Mouse (Mus musculus): Measurements from ENCODE around the gene Kansl1. TPM values are rescaled to one million over a fixed set of nuclear protein-coding genes. Genes with fewer than 3 reads are reported as not detected.
A peak's percentile ranks its signal among the peaks of the same experiment; 100 is the strongest.

Gene Kansl1
- total RNA-seq, 2 experiments from 2014 or later, result 19.8 to 20.2 TPM

DNA sequence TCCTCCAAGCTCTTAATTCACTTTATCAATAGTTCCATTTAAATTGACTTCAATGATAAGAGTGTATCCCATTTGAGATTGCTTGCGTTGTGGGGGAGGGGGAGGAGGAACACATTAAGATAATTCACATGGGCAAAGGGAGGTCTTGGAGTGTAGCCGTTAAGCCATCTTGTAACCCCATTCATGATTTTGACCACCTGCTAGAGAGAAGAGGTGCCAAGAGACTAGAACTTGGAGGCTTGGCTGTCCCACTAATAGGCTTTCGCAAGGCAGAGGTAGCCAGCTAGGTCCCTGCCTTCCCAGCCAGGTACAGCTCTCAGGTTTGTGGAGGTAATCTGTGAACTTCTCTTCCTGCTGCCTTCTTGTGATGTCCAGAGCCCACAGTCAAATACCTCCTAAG lies 137.5 kb downstream of the Kansl1 start:
- Histone ChIP-seq H3K27ac (peak overlapping the region; percentile 20; the same call in 1 of the 2 replicates), H3K4me3 (no peak overlapping the region)
- TF ChIP-seq CTCF (IDR thresholded peaks at IDR 0.05), result no peak
- DNase-seq, result no peak
- intact Hi-C loops (cut with DNase I), result no loop called here

DNA sequence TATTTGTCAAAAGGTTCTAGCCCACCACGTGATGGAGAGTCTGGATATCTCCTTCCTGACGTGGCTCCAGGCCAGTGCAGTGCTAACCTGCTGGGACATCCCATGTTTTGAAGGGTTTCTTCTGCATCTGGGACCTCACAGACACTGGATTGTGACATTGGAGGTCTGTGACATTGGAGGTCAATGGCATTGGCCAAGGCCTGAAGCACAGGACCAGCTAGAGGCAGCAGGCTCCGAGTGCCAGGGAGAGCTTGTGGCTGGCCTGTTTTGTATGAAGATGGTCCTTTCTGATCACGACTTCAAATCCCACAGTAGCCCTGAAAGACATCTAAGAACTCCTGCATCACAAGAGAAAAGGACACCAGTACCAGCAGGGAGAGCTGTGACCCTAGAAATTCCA lies 138.5 kb downstream of the Kansl1 start:
- TF ChIP-seq CTCF (IDR thresholded peaks at IDR 0.05), result no peak
- intact Hi-C loops (cut with DNase I), result no loop called here
- DNase-seq, result no peak
- H3K4me3 ChIP-seq, result no peak overlapping the region
- no peak overlapping the region for H3K27ac ChIP-seq

DNA sequence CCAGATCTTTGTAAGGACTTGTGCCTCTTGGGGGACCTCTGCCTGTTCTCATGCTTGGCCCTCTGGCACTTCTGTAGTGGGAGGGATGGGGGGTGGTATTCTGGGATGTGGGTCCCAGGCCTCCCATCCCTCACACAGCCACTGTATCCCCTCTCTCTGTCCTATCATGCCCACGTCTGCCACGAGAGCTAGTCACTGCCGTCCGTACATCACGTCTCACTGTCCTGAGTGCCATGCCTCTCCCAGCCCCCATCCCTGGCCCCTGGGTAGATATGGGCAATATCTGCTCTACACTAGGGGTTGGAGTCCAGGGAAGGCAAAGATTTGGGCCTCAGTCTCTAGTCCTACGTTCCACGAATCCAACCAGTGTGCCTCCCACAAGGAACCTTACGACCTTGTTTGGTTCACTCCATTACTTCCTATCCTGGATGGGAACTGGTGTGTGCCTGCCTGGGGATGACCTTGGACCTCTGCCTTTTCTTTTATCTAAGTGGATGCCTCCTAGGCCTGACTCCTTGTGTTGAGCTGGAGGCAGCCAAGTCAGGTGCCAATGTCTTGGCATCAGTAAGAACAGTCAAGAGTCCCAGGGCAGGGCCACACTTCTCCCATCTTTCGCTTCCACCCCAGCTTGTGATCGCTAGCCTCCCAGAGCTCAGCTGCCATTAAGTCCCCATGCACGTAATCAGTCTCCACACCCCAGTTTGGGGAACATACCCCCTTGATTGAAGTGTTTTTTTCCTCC lies 139.3 kb downstream of the Kansl1 start:
- no peak for DNase-seq
- no peak overlapping the region for H3K4me3 ChIP-seq
- H3K27ac ChIP-seq, result no peak overlapping the region
- intact Hi-C loops (cut with DNase I), result no loop called here
- TF ChIP-seq CTCF (IDR thresholded peaks at IDR 0.05), result no peak

DNA sequence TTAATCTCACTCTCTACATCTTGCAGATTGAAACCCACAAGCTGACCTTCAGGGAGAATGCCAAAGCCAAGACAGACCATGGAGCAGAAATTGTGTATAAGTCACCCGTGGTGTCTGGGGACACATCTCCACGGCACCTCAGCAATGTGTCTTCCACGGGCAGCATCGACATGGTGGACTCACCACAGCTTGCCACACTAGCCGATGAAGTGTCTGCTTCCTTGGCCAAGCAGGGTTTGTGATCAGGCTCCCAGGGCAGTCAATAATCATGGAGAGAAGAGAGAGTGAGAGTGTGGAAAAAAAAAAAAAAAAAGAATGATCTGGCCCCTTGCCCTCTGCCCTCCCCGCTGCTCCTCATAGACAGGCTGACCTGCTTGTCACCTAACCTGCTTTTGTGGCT lies 140.7 kb downstream of the Kansl1 start:
- no peak for DNase-seq
- TF ChIP-seq CTCF (IDR thresholded peaks at IDR 0.05), result no peak
- intact Hi-C loops (cut with DNase I), result no loop called here
- Histone ChIP-seq H3K27ac (no peak overlapping the region), H3K4me3 (no peak overlapping the region)

DNA sequence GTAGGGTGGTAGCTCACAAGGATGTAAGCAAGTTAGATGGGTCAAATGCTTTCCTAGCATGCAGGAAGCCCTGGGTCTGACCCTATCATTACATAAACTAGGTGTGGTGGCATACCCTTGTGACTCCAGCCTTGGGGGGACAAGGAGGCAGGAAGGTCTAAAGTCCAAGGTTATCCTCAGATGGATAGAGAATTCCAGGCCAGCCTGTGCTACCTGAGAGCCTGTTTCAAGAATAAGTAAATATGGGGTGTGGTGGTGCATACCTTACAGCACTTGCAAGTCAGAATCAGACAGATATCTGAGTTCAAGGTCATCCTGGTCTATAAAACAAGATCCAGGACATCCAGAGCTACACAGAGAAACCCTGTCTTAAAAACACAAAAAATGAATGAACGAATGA lies 141.2 kb downstream of the Kansl1 start:
- intact Hi-C loops (cut with DNase I), result no loop called here
- H3K4me3 ChIP-seq, result no peak overlapping the region
- no peak overlapping the region for H3K27ac ChIP-seq
- DNase-seq, result no peak
- TF ChIP-seq CTCF (IDR thresholded peaks at IDR 0.05), result no peak

DNA sequence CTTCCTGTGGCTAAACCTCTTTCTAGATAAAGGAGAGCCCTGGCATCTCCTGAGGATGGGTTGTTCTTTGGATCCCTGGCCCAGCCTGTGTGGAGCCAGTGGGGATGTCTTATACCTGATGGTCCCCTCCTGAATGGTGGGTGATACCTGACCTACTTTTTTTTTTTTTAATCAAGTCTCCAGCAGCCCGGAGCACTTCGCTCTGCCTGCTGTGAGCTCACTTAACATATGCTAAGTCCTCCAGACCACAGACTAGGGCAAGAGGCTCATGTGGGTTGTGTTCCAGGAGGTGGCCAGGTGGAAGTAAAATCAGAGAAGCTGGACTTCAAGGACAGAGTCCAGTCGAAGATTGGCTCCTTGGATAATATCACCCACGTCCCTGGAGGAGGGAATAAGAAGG lies 146.5 kb downstream of the Kansl1 start:
- TF ChIP-seq CTCF (IDR thresholded peaks at IDR 0.05), result no peak
- intact Hi-C loops (cut with DNase I), result no loop called here

DNA sequence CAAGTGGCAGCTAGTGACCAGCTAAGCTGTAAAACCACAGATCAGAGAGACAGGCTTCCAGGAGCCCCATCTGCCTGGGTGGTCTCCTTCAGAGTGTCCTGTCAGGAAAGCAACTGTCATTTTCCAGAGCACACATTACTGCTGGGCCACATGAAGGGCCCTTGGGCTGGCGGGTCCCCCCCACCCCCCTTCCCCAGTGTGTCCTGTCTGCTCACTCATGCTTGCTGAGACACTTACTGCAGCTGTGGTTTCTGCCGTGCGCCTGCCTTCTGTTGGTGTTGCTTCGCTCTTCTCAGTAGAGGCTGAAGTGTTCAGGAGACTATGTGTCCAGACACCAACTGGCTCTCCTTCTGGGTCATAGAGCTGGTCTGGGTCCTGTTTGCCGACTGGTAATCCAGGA lies 148.2 kb downstream of the Kansl1 start:
- no peak for DNase-seq
- intact Hi-C loops (cut with DNase I), result no loop called here
- no peak for TF ChIP-seq CTCF (IDR thresholded peaks at IDR 0.05)
- H3K4me3 ChIP-seq, result no peak overlapping the region
- no peak overlapping the region for H3K27ac ChIP-seq

More for the DNA sequence above, 146.5 kb downstream of the Kansl1 start:
- no peak for DNase-seq
- H3K4me3 ChIP-seq, result no peak overlapping the region
- H3K27ac ChIP-seq, result no peak overlapping the region

DNA sequence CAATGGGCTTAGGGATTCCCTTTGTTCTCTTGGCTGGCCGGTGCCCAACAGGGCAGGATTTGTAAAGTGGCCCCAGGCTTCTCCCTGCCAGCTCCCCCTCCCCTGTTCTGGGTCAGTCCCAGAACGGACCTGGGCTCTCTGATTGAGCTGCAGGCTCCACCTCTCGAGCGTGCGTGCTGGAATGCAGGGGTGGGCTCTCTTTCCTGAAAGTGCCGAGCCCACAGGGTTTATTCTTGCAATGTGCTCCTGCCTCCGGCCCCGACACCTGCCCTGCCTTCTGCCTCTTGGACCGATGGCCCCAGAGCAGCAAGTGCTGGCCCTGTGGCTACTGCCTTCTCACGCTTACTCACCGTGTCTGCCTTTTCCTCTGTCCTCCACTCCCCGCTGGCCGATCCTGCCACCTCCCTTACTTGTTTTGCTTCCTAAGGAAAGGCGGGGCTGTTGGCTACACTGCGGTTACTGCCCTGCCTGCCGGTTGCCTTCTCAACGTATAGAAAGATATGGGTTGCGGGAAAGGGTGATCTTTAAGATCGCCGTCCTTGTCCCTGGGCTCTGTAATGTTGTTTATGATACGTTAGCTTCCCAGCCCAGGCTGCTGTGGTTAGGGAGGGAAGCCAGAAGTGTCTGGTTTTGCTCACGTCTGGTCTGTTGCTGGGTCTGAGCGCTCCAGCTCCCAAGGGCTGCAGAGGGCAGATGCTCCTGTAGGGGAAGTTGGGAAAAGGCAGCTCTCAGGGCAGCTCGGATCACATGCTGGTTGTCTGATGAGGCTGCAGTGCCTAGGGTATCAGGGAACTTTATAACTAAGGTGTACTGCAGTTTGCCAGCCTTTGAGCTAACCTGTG lies 149.5 kb downstream of the Kansl1 start:
- DNase-seq, result peak; percentile 46
- peak overlapping the region; percentile 66 for H3K4me3 ChIP-seq
- 0 out of 2 replicates have a peak, but pooled peaks have one; percentile 1 for TF ChIP-seq CTCF (IDR thresholded peaks at IDR 0.05)
- peak overlapping the region; percentile 76 for H3K27ac ChIP-seq
- intact Hi-C loops (cut with DNase I), result no loop called here

DNA sequence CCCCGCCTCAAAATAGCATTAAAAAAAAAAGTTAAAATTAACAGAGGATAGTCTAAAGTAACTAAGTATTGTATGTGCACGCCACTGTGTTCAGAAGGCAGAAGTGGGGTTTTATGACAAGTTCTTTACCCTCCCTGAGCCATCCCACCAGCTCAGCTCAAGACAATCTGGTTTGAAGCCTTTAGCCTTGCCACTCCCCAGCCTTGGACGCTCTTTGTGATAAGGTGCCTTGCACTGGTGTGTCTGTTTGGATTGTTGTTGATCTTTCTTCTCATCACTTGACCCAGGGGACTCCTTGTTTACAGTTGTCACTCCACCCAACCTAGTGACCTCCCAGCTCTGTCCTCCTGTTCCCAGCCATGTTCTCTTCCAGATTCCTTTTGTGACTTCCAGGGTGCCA lies 151.0 kb downstream of the Kansl1 start:
- Histone ChIP-seq H3K27ac (0 out of 2 replicates have a peak overlapping the region, but pooled peaks have one; percentile 63), H3K4me3 (no peak overlapping the region)
- no peak for TF ChIP-seq CTCF (IDR thresholded peaks at IDR 0.05)
- intact Hi-C loops (cut with DNase I), result no loop called here
- no peak for DNase-seq

DNA sequence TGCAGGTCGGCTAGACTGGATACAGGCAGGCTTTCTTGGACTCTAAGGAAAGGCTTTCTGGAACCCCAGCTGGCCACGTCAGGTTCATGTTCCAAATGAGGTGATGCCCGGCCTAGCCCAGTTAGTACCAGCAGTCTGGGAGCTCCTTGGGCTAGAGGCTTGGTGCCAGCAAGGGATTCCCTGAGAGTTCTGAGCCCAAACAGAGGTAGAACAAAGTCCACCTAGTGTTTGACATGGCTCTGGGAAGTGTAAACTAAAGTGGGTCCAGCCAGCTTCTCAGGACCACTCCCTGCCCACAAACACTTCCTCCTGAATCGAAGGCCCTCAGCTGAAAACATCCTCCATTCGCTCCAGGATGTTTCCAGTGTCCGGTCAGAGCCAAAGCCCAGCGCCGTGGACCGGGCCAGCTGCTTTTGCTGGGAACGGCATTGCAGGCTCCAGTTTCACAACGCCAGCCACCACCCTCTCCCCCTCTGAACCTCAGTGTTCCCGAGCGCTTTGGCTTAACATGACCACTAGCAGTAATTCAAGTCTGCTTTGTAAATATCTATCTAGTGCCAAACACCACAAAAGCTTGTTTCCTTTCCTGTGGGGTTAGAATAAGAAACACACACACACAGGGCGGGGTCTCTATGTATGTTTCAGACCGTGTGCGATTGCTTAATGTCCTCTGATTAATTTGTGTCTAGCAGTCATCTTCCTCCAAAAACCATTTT lies 151.8 kb downstream of the Kansl1 start:
- TF ChIP-seq CTCF (IDR thresholded peaks at IDR 0.05), result no peak
- peak; percentile 83 for DNase-seq
- Histone ChIP-seq H3K27ac (peak overlapping the region; percentile 63), H3K4me3 (peak overlapping the region; percentile 47)
- intact Hi-C loops (cut with DNase I), result loop anchor here (1.0 kb wide), 1 partner anchor 144 kb away; no protein-coding TSS in a partner anchor

DNA sequence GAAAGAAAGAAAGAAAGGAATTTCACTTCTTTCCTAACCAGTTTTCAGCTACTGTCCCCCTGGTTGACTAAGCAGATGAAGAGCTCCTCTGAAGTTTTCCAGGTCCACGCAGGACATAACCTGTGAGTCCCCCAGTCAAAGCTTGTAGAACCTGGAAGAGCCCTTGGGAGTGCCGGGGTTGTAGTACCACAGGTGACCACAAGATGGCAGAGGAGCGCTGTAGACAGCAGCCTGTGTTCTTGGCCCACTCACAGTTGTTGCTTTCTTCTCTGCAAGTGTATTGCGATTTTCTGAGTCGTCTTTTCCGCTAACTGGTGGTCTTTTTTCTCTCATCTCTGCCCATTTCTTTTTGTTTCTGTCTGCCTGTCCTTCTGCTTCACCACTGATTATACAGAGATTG lies 153.0 kb downstream of the Kansl1 start:
- Histone ChIP-seq H3K27ac (no peak overlapping the region), H3K4me3 (peak overlapping the region; percentile 28; the same call in 1 of the 2 replicates)
- TF ChIP-seq CTCF (IDR thresholded peaks at IDR 0.05), result peak; percentile 98
- peak; percentile 83 for DNase-seq
- intact Hi-C loops (cut with DNase I), result loop anchor here (1.0 kb wide), 1 partner anchor 146 kb away; no protein-coding TSS in a partner anchor

DNA sequence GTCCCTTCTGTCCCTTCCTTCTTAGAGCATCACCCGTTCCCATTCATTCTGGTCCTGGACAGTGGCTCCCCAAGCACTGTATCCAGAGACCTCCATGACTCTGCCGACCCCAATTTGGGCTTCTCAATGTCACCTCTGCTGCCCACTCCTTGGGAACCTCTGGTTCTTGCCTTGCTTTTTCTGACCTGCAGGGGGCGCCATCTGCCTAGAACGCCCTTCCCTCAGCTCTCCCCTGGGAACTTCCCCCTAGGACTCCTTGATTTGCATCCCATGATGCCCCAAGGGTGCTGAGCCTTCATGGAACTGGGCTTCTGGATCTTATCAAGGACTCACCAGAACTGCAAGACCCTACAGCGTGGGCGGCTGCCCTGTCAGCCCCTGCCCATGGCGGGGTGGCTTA lies 157.0 kb downstream of the Kansl1 start:
- no peak overlapping the region for H3K4me3 ChIP-seq
- intact Hi-C loops (cut with DNase I), result no loop called here
- peak; percentile 68 for TF ChIP-seq CTCF (IDR thresholded peaks at IDR 0.05)
- no peak overlapping the region for H3K27ac ChIP-seq
- no peak for DNase-seq

Data from gastrocnemius, adult 2 months (tissue).